18 mouse cellular contexts compared by ENCODE assay signal in the genomic region with DNA sequence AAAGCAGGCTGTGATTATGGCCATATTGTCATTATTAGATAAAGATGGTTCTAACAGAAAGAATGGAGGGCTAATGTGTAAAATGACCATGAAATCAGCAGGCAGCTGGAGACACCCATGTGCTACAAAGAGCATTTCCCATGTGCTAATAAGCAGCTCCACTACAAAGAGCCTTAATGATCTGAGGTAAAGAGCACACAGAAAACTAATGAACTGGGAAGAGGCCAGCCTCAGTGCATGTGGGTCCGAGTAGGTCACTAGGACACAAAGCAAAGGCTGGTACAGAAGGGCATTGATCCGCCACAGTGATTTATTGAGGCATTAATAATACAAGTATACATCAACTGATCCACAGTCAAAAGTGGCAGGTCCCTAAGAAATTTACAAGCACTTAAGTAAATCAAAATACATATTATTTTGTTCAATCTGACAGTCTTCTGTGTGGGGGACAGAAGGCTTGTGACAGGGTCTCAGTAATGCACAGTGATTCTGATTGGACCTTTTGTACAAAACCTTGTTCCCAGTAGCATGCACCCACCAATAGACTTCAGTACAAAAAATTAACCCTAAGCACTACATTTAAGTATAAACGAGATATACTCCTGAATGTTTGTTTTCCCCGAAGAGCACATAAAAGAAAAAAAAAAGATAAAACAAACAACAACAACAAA.
DNase-seq lines count a peak whose midpoint lies in the region; ATAC-seq lines count a peak whose summit lies in the region.
"Had no signal": no experiment of that assay in that cellular context is flagged by ENCODE, and none has a peak within 500 bp of the region (broad histone marks: within the 10 kb centered on the region; RNA-seq: fewer than 3 reads in every experiment).

No protein-coding gene starts in this region.

- 18% methylated on average over 4 of the region's 4 CpGs for WGBS in forebrain, embryonic 12.5 days
- WGBS in hindbrain, embryonic 14.5 days, result 34% methylated on average over 4 of the region's 4 CpGs
- WGBS in neural tube, embryonic 13.5 days, result 28% methylated on average over 4 of the region's 4 CpGs

- H3K4me2 ChIP-seq in forebrain, embryonic 12.5 days, result no peak overlapping the region; the same call in 1 of the 2 replicates
- H3K4me2 ChIP-seq in hindbrain, embryonic 14.5 days (replicated peaks), result no peak overlapping the region
- no peak overlapping the region for H3K4me2 ChIP-seq in neural tube, embryonic 13.5 days
- H3K4me2 ChIP-seq: embryonic facial prominence, embryonic 15.5 days; intestine, embryonic 15.5 days had no signal

- H3K27me3 ChIP-seq in forebrain, embryonic 12.5 days, result peaks cover 3% of the 10 kb centered on the region; the same call in 1 of the 2 replicates
- no peaks in the 10 kb centered on the region for H3K27me3 ChIP-seq in hindbrain, embryonic 14.5 days (ENCODE audit: control insufficient read depth, insufficient read depth, low read length)
- peaks cover 21% of the 10 kb centered on the region for H3K27me3 ChIP-seq in neural tube, embryonic 13.5 days
- H3K27me3 ChIP-seq: embryonic facial prominence, embryonic 15.5 days; intestine, embryonic 15.5 days had no signal

- no peaks in the 10 kb centered on the region for H3K9me3 ChIP-seq in forebrain, embryonic 12.5 days
- no peaks in the 10 kb centered on the region for H3K9me3 ChIP-seq in hindbrain, embryonic 14.5 days (ENCODE audit: control insufficient read depth, low read length)
- H3K9me3 ChIP-seq in neural tube, embryonic 13.5 days, result no peaks in the 10 kb centered on the region
- H3K9me3 ChIP-seq: embryonic facial prominence, embryonic 15.5 days; intestine, embryonic 15.5 days had no signal

- ATAC-seq in forebrain, embryonic 12.5 days (ENCODE audit: low FRiP score), result peak; percentile 85
- peak; percentile 68; the same call in 1 of the 2 replicates for ATAC-seq in hindbrain, embryonic 14.5 days (ENCODE audit: low FRiP score)
- peak; percentile 82 for ATAC-seq in neural tube, embryonic 13.5 days (ENCODE audit: low read depth)
- ATAC-seq in frontal cortex, adult (ENCODE audit: low TSS enrichment), result no peak

- no peaks in the 10 kb centered on the region for H3K36me3 ChIP-seq in forebrain, embryonic 12.5 days (replicated peaks)
- H3K36me3 ChIP-seq in hindbrain, embryonic 14.5 days (replicated peaks; ENCODE audit: control insufficient read depth, insufficient read depth), result no peaks in the 10 kb centered on the region
- no peaks in the 10 kb centered on the region for H3K36me3 ChIP-seq in neural tube, embryonic 13.5 days
- H3K36me3 ChIP-seq: embryonic facial prominence, embryonic 15.5 days; intestine, embryonic 15.5 days had no signal

- peak; percentile 74 for DNase-seq in heart, adult 11 months
- no peak for DNase-seq in heart, postnatal 14 days
- DNase-seq in hindbrain, embryonic 14.5 days (ENCODE audit: low spot score), result no peak
- no peak for DNase-seq in thymus, postnatal 10 days (ENCODE audit: low spot score in 2 of 2)
- DNase-seq in left cerebral cortex, adult 18-20 months (ENCODE audit: low spot score in 2 of 2), result no peak
- DNase-seq: cerebellum, adult 9-10 months; heart, adult 18-20 months; kidney, postnatal 14 days; layer of hippocampus, adult 9-11 months; lung, postnatal 14 days; right cerebral cortex, postnatal 4 days; thymus, postnatal 14 days had no signal

- peaks cover 16% of the 10 kb centered on the region for H3K4me1 ChIP-seq in forebrain, embryonic 12.5 days
- H3K4me1 ChIP-seq in hindbrain, embryonic 14.5 days (replicated peaks; ENCODE audit: control insufficient read depth, insufficient read depth, low read length), result 0 out of 2 replicates have a peak, but pooled peaks cover 7% of the 10 kb centered on the region
- peaks cover 20% of the 10 kb centered on the region for H3K4me1 ChIP-seq in neural tube, embryonic 13.5 days (replicated peaks)
- H3K4me1 ChIP-seq: embryonic facial prominence, embryonic 15.5 days; intestine, embryonic 15.5 days had no signal

- H3K4me3 ChIP-seq in forebrain, embryonic 12.5 days (replicated peaks), result no peak overlapping the region
- no peak overlapping the region for H3K4me3 ChIP-seq in hindbrain, embryonic 14.5 days (replicated peaks; ENCODE audit: low read length)
- H3K4me3 ChIP-seq in neural tube, embryonic 13.5 days, result no peak overlapping the region
- H3K4me3 ChIP-seq: embryonic facial prominence, embryonic 15.5 days; intestine, embryonic 15.5 days had no signal

- intact Hi-C loops in heart, postnatal 14 days (cut with DNase I), result no loop called here

- H3K9ac ChIP-seq in forebrain, embryonic 12.5 days, result no peak overlapping the region
- no peak overlapping the region for H3K9ac ChIP-seq in hindbrain, embryonic 14.5 days
- H3K9ac ChIP-seq in neural tube, embryonic 13.5 days, result no peak overlapping the region
- H3K9ac ChIP-seq: embryonic facial prominence, embryonic 15.5 days; intestine, embryonic 15.5 days; liver, embryonic 14.5 days had no signal

- H3K27ac ChIP-seq in forebrain, embryonic 12.5 days, result peak overlapping the region; percentile 75
- H3K27ac ChIP-seq in hindbrain, embryonic 14.5 days, result no peak overlapping the region
- H3K27ac ChIP-seq in neural tube, embryonic 13.5 days (replicated peaks), result peak overlapping the region; percentile 54
- H3K27ac ChIP-seq: embryonic facial prominence, embryonic 15.5 days; intestine, embryonic 15.5 days; liver, embryonic 14.5 days had no signal
